Mouse (Mus musculus): Measurements from ENCODE around the gene Olfr159.
"Not testable (repeated sequence)": the region's sequence is repeated elsewhere in the genome, so short reads cannot be mapped to it uniquely, and the experiment has no call there.

Gene Olfr159

GRCm38 (mm10) chr4:43770909-43771308 lies at the start of gene Olfr159:
Olfr159 (minus strand) TSS chr4:43771009.
- DNase-seq (ENCODE audit: low spot score in 2 of 2) = no peak

DNA sequence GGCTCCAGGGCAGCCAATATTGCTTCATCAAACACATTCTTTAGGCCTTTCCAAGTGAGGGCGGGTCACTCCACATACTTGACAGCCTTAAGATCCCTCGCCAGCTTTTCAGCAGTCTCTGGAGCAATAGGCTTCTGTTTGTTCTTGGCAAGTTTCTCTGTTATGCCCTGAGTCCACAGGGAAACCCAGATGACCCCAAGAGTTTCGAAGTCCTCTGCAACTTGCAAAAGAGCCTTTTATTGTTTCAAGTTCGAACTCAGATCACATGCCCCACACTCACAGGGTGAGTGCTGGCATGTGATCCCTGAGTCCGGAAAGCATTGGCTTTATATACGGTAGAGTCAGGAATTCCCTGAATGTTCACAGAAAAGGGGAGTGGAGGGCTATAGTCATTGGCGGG lies 28.1 kb upstream of the Olfr159 start:
- DNase-seq (ENCODE audit: low spot score in 2 of 2) = peak in 1 of 2 experiments; percentile 32

DNA sequence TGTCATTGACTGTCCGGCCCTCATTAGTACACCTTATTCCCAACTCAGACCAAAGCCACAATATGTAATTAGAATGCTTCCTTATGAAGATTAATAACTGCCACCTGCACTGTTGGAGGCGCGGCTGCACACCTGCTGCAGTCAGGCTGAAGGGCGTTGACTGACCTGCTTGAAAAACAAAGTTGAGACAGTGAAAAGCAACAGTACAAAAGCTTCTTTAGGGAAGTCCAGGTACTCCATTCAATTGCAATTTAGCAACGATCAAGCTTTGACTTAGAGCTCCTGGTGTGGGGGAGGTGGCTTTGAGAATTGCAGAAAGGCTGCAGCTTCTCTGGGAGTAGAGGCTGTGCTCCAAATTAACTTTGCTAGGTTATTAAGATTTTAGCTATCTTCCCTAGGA lies 25.0 kb upstream of the Olfr159 start:
- not testable (repeated sequence) for DNase-seq (ENCODE audit: low spot score in 2 of 2)

DNA sequence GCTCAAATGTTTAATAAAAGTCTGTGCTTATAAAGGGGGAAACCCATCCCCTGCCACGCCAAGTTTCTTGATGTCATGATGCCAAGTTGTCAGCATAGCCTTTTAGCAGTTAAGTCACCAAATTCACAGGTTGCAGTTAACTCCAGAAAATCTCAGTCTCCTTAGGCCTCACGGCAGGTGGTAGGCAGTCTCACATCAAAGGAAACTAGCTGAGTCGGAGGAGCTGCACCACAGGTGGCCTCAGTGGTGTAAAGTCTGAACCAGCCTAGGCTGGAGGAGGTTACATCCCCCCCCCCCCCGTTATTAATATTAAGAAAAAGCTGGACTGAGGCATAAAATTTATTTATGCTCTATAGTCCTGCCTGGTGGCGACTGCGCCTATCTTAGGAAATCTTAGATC lies 24.5 kb upstream of the Olfr159 start:
- no peak for DNase-seq (ENCODE audit: low spot score in 2 of 2)

GRCm38 (mm10) chr4:43772304-43772703 lies 1.5 kb upstream of the Olfr159 start:
- DNase-seq (ENCODE audit: low spot score in 2 of 2) = no peak

DNA sequence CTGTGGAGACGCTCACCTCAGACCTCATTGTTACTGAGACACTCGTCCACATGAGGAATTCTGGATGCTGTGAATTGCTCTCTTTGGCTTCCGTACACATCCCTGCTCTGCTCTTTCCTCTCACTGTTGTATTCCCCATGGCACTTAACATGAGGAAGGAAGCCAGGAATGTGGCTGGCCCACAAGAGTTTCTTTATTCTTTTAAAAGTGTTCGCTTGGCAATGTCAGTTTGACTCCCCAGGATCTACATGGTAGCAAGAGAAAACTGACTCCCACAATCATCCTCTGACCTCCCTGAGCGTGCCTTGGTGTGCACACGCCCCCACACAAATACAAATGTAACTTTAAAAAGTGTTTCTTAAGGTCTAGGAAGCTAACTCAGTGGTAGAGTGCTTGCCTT lies 817 bp upstream of the Olfr159 start:
- no peak for DNase-seq (ENCODE audit: low spot score in 2 of 2)

DNA sequence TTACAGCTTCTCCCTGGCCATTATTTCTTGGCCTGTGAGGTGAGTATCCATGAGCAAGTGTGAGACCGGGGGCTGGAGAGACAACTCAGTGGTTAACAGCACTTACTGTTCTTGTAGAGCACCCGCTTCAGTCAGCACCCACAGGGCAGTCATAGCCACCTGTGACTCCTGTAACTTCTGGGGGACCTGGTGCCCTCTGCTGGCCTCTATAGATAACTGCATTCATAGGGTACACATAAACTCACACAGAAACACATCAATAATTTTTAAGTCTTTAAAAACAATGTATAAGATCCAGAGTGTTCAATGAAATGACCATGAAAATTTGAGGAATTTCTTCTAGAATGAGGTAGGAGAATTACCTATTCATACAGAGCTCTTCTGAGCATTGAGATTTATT lies 1.4 kb downstream of the Olfr159 start:
- no peak for DNase-seq (ENCODE audit: low spot score in 2 of 2)

DNA sequence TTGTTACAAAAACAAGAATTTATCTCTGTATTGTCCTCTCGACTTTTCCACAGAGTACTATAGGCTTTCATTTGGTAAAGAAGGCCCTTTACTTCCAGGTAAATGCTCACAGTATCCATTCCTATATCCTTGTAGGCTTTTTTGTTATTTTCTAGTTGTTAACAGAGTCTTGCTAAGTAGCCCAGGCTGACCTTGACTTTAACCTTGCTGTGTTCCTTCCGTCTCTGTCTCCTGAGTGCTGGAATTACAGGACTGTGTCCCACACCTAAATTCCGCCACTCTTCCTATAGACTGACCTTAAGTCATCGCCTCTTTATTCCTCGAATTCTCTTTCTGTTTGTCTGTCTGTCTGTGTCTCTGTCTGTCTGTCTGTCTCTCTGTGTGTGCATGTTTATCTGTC lies 2.5 kb downstream of the Olfr159 start:
- no peak for DNase-seq (ENCODE audit: low spot score in 2 of 2)

- DNase-seq (ENCODE audit: low spot score in 2 of 2) = peak; percentile 41 to 56
These were observed 7.4 kb downstream of the Olfr159 start for GRCm38 (mm10) chr4:43763410-43763809.

- DNase-seq (ENCODE audit: low spot score in 2 of 2) = no peak
These were observed 9.5 kb downstream of the Olfr159 start for GRCm38 (mm10) chr4:43761336-43761735.

DNA sequence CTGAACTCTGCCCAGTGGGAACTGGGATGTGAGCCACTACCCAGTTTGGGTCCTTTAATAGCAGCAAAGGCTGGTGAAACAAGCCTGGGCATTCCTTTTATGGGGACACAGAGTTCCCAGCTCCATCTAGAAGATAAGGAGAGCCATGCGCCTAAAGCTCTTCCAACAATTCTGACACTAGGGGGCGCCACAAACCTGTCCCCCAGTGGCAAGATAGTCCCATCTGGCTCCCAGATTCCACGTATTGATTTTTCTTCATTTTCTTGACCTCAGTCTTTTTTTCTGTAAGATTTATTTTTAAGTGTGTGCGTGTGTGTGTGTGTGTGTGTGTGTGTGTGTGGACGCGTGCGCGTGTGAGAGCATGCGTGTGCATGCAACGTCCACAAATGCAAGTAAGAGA lies 10.3 kb downstream of the Olfr159 start:
- peak in 1 of 2 experiments; percentile 26 for DNase-seq (ENCODE audit: low spot score in 2 of 2)

GRCm38 (mm10) chr4:43759571-43760418 lies 11.0 kb downstream of the Olfr159 start:
- peak in 1 of 2 experiments; percentile 28 for DNase-seq (ENCODE audit: low spot score in 2 of 2)

DNA sequence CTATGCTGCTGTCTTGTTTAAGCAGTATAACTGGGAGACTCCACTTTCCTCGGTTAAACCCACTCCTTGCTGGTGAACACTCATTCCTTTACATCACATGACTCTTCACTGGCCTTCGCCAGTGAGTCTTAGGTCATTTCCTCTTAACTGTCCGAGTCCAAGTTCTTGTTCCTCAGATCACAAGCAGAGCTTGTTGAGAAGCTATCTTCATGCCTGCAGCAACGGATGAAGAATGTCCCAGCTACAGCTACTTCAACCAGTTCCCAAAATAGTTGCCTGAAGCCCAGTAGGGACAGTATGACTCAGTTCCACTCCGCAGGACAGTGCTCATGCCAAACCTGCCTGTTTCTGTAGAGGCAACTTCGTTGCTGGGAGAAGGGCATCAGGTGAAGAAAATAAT lies 13.6 kb downstream of the Olfr159 start:
- DNase-seq (ENCODE audit: low spot score in 2 of 2) = no peak

- no peak for DNase-seq (ENCODE audit: low spot score in 2 of 2)
These were observed 25.6 kb downstream of the Olfr159 start for GRCm38 (mm10) chr4:43745187-43745586.

DNA sequence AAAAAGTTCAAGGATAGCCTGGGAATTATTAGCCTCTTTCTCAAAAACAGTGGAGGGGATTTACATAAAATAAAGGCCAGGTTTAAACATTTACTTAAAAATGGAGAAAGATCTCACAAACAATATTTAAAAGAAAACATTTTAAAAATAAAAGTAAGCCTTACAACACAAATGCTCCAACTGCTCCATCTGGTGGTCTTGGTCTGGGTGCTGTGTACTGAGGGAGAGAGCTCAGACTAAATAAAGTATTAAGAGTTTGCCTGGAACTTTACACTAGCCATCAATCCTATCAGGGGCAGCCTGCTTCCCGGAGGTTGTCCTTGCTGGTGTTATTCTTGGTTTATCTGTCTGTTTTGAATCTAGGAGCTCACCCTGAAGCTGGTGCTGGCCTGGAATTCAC lies 27.7 kb downstream of the Olfr159 start:
- DNase-seq (ENCODE audit: low spot score in 2 of 2) = no peak

GRCm38 (mm10) chr4:43742637-43743036 lies 28.2 kb downstream of the Olfr159 start:
- no peak for DNase-seq (ENCODE audit: low spot score in 2 of 2)

DNA sequence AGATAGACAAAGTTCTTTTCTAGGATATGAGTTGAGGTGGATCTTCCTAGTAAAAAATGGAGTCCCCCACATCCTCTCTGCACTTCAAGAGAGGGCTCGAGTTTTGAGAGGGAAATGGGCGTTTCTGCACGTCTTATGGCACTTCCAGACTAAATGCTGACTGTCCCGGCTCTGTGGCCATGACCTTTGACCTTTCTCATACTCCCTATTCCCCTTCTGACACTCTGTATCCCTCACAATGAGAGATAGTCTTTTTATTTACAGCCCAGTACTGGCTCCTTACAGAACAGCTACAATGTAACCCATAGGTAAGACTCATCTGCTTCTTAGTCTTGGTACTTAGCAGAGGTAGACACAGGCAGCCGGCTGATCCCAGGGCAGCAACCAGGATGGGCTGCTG lies 29.3 kb downstream of the Olfr159 start:
- DNase-seq (ENCODE audit: low spot score in 2 of 2) = no peak

- no peak for DNase-seq (ENCODE audit: low spot score in 2 of 2)
These were observed 31.7 kb downstream of the Olfr159 start for GRCm38 (mm10) chr4:43738989-43739674.

- DNase-seq (ENCODE audit: low spot score in 2 of 2) = no peak
These were observed 33.7 kb downstream of the Olfr159 start for GRCm38 (mm10) chr4:43737144-43737543.

GRCm38 (mm10) chr4:43733186-43733585 lies 37.6 kb downstream of the Olfr159 start:
- no peak for DNase-seq (ENCODE audit: low spot score in 2 of 2)

DNA sequence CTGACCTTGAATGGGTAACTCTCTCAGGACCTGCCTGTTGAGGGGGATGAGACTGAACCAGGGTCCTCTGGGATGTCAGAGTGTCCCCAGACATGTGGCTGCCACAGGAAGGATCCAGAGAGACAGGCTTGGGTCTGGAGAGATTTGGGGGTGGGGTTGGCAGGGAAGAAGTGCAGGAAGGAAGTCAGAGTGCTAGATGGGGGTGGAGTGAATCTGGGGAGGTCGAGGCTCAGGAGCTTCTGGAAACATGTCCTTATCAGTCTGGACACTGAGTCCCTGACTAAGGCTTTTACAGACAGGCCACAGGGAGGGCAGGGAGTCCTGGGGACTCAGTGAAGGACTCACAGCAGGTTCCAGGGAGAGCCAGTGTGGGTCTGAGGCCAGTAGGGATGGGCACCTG lies 38.6 kb downstream of the Olfr159 start:
- no peak for DNase-seq (ENCODE audit: low spot score in 2 of 2)

DNA sequence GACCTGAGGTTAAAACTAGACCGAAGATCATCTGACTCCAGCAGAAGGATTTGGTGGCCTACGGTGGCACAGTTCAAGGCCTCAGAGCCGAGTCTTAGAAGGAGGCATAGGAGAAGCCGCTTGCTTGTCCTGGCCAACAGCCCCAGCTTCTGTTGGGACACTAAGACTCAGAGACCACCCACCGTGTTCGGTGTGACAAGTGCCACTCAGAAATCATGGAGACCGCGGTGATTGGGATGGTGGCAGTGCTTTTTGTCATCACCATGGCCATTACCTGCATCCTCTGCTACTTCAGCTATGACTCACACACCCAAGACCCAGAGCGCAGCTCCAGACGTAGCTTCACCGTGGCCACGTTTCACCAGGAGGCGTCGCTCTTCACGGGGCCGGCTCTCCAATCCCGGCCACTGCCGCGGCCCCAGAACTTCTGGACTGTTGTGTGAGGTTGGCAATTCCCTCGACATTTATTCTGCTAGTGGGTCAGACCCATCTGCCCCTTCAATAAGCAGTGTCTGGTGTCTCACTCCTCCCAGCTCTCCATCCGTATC lies 40.0 kb downstream of the Olfr159 start:
- peak in 1 of 2 experiments; percentile 15 for DNase-seq (ENCODE audit: low spot score in 2 of 2)
